Mouse (Mus musculus) left cerebral cortex, postnatal 14 days (tissue): Measurements from ENCODE around the gene Lrp3. TPM values are rescaled to one million over a fixed set of nuclear protein-coding genes. Genes with fewer than 3 reads are reported as not detected.

Experiments used
- DNase-seq, 2 experiments: peaks; one replicate each; pipeline ENCODE4 v3.0.0; 2021 to 2022; ENCODE audit warnings: low spot score in 2 of 2, mixed read lengths in 1 of 2
- intact Hi-C: fragments of 180-260 bp; cut with DNase I; formaldehyde crosslinking; loops from one replicate; pipeline ENCODE4 v1.15.1; 2025
- total RNA-seq, 2 experiments: library from RNA; stranded (reverse); gene quantifications; 2 replicates each; pipeline ENCODE4 v1.2.3; 2021

Gene Lrp3
- total RNA-seq, 2 experiments from 2014 or later = 83.8 to 84.6 TPM

DNA sequence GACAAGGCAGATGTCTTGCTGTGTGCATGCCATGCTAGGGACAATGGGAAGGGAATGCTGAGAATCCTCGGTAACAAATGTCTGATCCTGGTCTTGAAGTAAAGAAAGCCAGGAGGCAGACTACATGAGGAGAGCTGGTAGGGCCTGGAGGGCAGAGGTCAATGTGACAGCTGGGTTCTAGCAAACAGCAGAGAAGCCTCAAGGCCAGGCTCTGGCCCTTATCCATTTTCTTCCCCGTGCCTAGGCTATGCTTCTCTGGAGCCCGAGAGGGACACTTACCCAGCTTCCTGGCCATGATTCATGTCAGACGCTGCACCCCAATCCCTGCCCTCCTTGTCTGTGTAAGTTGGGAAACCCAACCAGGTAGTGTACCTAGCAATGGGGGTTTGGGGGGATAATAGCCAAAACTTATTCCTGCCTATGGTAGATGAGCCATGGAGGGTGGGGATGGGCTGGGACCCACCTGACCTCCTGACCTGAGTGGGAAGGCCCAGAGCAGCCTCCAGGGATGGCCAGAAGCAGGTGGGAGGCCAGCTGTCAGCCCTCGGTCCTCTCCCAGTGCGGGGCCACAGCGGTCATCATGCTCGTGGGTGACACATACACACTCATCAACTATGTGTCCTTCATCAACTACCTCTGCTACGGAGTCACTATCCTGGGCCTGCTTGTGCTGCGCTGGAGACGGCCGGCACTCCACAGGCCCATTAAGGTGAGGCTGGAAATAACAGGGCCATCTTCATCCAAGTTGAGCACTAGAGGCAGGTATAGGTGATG, 16.1 kb downstream of the Lrp3 start:
- intact Hi-C loops = no loop called here
- no peak for DNase-seq

DNA sequence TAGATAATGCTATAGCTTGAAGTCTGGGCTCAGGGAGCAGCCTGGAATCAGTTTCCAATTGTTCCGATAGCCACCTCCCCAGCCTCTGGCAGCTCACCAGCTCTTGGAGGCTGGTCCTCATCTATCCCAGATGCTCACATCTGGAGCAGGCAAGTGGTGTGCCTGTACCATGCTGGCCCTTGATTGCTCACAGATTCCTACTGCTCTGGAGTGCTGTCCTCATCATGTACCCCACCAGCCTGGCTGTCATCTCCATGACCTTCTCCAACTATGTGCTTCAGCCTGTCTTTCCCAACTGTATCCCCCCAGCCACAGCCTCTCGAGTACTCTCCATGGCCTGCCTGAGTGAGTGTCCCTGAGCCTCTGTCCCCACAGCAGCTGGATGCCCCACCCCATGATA, 18.3 kb downstream of the Lrp3 start:
- intact Hi-C loops = no loop called here
- DNase-seq = no peak

DNA sequence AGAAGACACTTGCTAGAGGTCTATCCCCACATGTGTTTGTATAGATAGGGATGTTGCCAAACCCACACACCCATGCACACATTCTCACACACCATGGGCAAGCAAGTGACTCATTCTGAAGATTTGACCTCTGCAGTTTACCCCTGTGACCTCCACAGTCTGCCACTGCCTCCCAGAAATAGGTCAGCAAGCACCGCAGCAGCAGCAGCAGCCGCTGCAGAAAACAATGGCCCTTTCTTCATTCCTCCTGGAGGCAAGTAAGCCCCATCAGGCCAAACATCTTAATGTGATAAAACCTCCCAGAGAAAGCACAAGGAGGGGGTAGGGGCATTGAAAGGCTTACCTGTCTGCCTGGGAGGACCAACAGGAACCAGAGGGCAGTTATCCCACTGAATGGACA, 24.0 kb downstream of the Lrp3 start:
- intact Hi-C loops = no loop called here

DNA sequence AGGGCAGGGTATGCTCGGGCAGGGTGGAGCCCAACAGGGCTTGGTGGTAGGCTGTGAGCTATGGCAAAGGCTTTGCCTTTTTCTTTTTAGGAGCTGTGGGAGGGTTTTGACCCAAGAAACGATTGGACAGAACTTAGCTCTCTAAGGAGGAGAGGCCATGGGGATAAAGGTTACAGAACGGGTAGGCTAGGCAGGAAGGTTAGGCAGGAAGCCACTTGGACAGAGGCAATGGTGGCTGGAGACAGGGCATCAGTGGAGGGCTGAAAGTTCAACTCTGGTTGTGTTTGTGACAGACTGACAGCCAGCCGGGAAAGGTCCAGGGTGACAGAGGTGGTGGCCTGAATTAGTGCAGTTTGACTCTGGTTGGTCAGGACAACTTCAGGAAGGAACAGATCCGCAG, 25.6 kb downstream of the Lrp3 start:
- intact Hi-C loops = no loop called here
- no peak for DNase-seq

More for the DNA sequence above, 24.0 kb downstream of the Lrp3 start:
- no peak for DNase-seq

DNA sequence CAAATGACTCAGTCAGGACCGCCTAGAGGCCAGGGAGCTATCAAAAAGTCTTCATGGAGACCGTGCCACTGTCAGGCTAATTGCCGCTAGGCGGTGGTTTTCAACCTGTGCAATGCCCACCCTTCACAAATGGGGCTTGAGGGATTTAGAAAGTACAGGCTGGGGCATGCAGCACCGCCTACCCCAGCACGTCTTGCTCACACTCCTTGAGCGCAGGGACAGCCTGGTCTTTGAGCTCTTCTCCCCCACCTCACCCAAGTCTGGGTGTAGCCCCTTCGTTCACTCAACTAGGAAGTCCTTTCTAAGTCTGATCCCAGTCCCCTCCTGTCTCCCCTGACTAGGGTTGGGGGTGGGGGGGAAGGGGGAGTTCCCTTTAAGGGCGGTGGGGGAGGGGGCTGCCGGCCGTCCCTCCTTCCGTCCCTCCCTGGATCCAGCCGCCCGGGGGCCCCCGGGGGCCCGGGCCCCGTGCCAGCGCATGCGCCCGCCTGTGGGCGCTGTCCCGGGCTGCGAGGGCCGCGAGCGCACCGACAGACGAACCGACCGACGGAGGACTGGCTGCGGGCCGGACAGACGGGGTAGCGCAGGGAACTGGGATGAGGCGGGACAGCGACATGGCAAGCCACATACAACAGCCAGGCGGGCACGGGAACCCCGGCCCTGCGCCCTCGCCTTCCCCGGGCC, 29.3 kb downstream of the Lrp3 start, which contains the start of gene Slc7a10:
Gene Slc7a10 (plus strand): TSS at position 497 of the 681 bp plus-strand sequence.
- no peak for DNase-seq
- intact Hi-C loops = no loop called here

DNA sequence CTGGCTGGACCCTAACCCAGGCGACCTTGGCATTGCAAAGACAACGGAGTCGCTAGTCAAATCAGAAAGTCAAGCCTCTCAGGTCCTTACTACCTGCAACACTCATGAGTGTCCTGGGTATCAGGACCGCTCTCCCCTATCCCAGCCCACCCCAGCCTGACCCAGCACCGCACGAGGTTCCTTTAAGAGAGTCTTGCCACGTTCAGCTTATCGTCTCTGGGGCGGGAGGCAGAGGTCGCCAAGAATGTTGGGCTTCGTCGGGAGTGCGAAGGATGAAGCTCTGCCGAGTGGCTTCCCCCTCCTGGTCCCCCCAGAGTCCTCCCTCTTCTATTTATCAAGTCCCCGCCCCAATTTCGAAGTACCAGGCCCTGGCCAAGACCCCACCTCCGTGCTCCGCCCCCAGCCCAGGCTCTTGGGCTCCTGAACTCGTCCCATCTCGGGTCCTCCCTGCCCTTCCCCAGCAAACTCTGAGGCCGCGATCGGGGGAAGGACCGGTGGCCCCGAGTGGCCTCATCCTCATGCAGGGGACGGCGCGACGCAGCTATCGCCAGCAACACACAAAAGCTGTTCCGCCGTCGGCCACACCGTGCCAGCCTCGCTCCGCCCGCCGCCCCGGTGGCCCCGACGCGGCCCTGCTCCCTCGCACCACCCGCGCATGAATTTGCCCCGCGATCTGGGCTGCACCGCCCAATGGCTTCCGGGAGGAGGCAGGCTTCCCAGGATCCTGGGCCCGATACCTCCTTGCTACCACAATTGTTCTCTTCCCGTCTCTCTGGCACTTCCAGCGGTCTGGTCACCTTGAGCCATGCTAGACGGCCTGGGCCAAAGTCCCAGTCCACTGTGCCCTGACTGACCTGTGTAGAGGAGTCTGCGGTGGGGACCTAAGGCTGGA, 30.2 kb downstream of the Lrp3 start:
- peak; percentile 28 to 46 for DNase-seq
- intact Hi-C loops = no loop called here

DNA sequence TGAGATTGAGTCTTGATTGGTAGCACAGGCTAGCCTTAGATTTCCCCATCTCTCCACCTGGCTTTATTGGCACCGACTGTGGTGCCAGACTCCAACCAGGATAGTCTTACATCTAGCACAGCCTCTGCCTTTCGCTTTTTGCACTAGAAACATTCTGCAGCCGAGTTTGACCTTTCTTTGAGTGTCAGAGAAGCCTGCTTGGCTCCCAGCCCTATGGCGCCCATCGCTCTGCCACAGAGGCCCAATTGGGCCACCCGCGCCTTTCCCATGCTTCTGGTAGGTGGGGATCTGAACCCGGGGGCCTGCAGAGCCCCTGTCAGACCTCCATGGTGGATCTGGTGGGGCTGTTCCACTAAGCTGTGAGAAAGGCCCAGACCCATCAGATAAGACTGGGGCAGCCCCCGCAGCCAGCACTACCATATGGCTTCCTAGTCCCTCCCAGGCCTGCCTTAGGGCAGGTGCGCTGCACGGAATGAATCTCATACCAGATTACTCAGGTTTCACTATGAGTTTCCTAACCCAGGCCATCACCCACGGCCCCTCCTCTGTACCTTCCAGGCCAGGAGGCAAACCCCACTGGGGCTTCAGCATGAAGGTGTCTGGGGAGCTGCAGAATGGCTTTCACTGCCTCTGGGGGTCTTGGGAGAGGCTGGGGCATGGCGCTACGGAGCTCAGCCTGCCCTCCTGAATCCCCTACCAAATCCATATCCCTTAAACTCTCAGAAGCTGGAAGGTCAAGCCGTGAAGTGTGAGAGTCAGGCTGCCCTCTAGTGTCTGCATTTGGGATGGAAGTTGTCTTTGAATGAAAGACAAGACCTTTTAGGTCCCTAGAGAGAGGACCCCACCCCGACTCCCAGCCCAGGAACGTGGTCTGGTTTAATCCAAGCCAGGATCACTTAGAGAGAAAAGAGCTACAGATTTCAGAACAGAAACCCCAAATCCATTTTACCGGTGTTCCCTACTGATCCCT, 38.6 kb downstream of the Lrp3 start:
- intact Hi-C loops = loop anchor here (5.0 kb wide), 1 partner anchor 86 kb away; no protein-coding TSS in a partner anchor
- DNase-seq = peak in 1 of 2 experiments; percentile 40

DNA sequence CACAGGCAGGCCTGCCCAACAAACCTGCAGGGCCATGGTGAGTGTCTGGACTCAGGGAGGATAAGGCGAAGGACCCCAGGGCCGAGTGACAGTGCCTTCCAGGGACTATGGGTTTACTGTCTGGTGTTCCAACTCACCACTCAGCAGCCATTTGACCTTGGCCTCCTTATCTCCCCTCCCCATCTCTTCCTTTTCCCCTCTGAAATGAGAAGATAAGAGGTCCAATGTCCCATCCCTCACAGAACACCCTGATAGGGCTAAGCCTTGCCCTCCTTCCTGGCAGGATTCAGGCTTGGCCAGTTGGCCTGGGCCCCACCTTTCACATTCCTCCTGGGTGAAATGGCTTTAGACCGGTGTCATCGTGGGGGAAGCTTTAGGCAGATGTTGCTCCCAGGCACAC, 39.8 kb downstream of the Lrp3 start:
- no peak for DNase-seq
- intact Hi-C loops = loop anchor here (5.0 kb wide), 1 partner anchor 87 kb away; no protein-coding TSS in a partner anchor

DNA sequence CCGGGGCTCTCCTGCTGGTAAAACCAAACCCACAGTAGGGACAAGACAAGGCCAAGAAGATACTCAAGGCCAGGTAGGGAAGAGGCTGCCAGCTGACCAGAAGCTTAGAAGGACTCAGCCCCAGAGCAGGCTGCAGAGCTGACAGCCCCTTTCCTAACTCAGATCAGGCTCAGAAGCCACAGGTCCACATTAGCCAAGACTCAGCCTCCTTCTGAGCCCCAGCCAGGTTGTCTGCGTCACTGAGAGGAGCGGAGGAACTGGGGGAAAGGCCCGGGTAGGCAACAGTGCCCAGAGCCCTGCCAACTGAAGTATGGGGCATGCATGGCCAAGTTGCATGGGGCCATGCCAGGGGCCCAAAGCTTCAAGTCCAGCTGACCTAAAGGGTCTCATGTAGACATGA, 42.8 kb downstream of the Lrp3 start:
- no peak for DNase-seq
- intact Hi-C loops = no loop called here

DNA sequence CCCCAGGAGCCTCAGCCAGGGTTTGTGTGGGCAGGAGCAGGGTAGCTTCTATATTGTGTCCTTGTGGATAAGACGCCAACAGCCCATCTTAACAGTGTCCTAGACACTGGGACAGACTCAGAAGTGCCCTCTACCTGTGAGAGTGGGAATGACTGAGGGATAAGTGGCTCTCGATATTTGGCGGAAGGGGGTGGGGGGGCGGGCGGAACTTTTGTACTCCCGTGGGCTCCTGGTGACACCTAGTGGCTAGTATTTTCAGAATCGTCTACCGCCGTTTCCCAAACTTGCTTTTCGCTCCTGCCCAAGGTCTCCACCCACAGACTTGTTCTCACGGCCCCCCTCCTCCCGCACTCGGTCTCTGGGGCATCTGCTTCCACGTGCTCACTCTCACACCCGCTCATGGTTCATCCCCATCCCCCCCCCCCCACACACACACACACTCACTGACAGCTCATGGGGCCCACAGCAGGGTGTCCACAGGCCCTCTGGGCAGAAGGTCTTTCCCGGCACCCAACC, 43.4 kb downstream of the Lrp3 start:
- DNase-seq = peak; percentile 85 to 92
- intact Hi-C loops = no loop called here

DNA sequence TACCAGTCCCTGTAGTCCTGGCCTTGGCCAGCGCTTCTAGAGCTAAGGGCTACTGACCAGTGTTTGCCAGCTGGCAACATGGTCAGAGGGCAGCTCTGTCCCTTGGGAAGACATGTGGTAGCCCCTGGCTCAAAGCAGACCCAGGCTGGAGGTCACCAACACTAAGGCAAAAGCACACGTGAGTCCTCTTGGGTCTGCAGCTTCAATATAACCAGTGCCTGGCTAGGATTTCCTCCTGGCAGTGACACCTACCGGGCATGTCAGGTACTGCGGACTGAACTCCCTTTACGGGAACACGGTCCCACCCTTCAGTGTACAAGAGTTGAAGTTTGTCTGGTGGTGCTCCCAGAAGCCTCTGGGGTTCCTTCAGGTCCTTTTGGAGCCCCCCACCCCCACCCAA, 46.0 kb downstream of the Lrp3 start:
- peak; percentile 92 to 93 for DNase-seq
- intact Hi-C loops = loop anchor here (1.0 to 5.0 kb wide), 3 partner anchors 51 to 762 kb away; partner anchors contain the start of gene Cebpa

DNA sequence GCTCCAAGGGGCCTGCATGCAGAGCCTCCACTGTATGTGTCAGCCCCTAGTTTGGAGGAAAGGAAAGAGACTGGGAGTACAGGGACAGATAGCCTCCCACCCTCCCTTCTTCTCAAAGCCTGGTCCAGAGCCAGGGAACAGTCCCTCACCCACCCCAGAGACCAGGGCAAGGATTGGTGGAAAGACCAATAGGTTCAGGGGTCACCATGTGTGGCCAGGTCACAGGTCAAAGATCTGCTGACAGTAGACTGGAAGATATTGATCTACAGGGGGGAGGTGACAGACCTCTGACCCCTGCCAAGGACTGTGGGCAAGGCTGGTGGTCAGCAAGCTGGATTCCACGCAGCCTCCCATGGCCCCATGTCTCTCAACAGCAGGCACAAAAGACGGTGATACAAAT, 47.4 kb downstream of the Lrp3 start:
- intact Hi-C loops = loop anchor here (2.0 to 5.0 kb wide), 2 partner anchors 49 to 761 kb away; partner anchors contain the start of gene Cebpa
- no peak for DNase-seq

DNA sequence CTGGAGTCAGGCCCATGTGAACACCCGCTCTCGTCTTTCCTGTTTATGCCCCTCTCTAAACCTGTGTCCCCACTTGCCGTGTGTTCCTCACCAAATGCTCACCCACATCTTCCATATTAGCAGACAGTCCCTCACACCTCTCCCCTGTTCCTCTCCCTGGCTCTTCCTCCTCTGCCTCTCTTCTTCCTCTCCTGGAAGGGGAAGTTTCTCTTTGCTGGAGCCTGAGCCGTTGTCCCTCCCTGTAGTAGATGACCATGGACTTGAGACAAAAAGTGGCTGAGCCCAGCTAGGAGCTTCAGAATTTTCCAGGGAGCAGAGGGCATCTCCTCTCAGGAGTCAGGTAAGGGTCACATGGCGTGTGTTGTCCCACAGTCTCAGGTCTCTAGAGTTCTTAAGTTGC, 48.3 kb downstream of the Lrp3 start:
- no peak for DNase-seq
- intact Hi-C loops = loop anchor here (5.0 kb wide), 1 partner anchor 760 kb away; no protein-coding TSS in a partner anchor

DNA sequence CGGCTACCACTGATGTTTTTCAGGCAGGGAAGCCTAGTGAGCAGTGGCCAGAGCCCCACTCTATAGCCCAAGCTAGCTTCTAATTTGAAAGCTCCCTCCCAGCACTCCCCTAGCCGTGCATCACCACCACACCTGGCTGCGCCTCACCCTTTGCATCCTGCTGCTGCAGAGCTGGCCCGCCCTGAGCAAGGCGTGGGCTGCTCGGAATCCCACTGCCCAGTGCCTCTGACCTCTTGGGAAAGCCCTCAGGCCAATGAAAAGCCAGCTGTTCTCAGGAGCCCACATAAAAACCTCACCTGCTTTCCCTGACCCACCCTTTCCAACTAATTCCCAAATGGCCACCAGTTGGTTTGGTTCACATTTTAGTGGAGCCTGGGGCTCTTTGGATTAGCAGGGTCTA, 51.2 kb downstream of the Lrp3 start:
- no peak for DNase-seq
- intact Hi-C loops = no loop called here

DNA sequence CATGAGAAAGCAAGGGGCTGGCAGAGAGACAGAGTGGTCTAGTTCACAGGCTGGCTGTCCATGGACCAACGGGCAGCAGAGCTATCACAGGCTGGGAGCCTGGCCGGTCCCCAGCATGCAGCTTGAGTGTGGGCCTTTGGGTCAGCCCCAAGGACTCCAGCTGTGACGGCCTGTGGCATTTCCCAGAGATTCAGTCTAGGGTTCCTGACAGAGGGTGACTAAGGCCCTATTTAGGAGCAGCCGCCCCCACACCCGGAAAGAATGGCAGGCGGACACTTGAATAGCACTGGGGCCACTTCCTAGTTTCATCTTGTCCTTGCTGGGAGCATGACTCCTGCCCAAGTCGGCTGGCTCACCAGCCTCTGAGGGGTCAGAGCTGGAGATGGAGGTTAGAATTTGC, 51.7 kb downstream of the Lrp3 start:
- intact Hi-C loops = no loop called here
- no peak for DNase-seq

DNA sequence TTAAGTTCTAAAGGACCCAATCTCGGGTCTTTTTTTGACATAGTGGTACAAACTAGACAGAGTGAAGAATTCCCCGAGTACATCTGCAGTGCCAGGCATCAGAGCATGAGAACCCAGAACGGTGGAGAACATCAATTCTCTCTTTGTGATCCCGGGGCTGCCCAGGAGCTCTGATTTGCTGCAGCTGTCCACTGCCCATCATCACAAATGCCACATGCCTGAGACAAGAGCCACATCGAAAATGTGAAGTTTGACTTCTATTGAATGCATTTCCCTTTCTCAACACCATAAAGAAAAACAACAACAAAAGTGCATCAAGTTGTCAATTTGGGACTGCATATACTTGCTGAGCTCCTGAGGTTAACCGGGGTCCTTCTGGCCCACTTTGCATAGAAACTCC, 52.9 kb downstream of the Lrp3 start:
- no peak for DNase-seq
- intact Hi-C loops = no loop called here

DNA sequence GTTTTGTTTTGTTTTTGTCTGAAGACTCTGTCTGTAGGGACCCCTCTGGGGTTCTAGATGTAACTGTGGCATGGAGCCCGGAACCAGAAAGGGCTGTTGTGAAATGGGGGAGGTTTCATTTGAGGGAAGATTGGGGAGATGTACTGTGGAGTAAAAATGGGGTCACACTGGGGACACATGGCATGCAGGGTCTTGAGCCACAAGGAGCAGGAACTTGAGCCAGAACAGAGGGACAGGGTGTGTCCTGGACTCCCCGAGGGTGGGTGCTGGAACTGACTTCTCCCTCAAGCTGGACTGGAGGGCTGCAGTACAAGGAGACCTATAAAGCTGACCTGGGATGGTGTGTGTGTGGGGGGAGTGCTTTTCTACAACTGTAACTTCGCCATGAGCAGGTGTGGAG, 57.8 kb downstream of the Lrp3 start:
- DNase-seq = no peak
- intact Hi-C loops = no loop called here
